Mouse (Mus musculus) C2C12 (cell line): ENCODE data around the gene Adgrf5. TPM values are rescaled to one million over a fixed set of nuclear protein-coding genes. Genes with fewer than 3 reads are reported as not detected.
A peak's percentile ranks its signal among the peaks of the same experiment; 100 is the strongest.

Experiments used
- H3K27me3 ChIP-seq: one replicate; pipeline ENCODE4 v1.6.1; 2011; ENCODE audit not compliant: control insufficient read depth, insufficient read depth, insufficient read length
- H3K36me3 ChIP-seq: one replicate; pipeline ENCODE4 v1.6.1; 2011; ENCODE audit not compliant: control insufficient read depth, insufficient read depth
- H3K4me3 ChIP-seq: one replicate; pipeline ENCODE4 v1.5.1; 2011; ENCODE audit warnings: mild to moderate bottlenecking, control low read depth; ENCODE audit not compliant: poor library complexity, insufficient read depth, severe bottlenecking
- H3K79me2 ChIP-seq: one replicate; pipeline ENCODE4 v1.6.1; 2011; ENCODE audit not compliant: control insufficient read depth, insufficient read depth
- H3K79me3 ChIP-seq: one replicate; pipeline ENCODE4 v1.6.1; 2011; ENCODE audit warnings: low read depth, control low read depth
- H3ac ChIP-seq: one replicate; pipeline ENCODE3; 2011; ENCODE audit warnings: low read depth; ENCODE audit not compliant: control insufficient read depth, insufficient read length
- CEBPB ChIP-seq: IDR thresholded peaks from one replicate; pipeline ENCODE4 v1.6.1; 2011; ENCODE audit warnings: low read depth, mild to moderate bottlenecking, control low read depth, moderate library complexity
- CTCF ChIP-seq: IDR thresholded peaks from one replicate; pipeline ENCODE4 v1.5.1; 2011; ENCODE audit not compliant: control insufficient read depth, insufficient read depth, insufficient read length
- FOSL1 ChIP-seq: IDR thresholded peaks from one replicate; pipeline ENCODE4 v1.8.0; 2011; ENCODE audit warnings: mild to moderate bottlenecking, low read length; ENCODE audit not compliant: poor library complexity, insufficient read depth, severe bottlenecking
- MAX ChIP-seq: IDR thresholded peaks from one replicate; pipeline ENCODE4 v1.6.1; 2011; ENCODE audit warnings: mild to moderate bottlenecking, control low read depth
- MYOD1 ChIP-seq: IDR thresholded peaks from one replicate; pipeline ENCODE4 v1.6.1; 2011; ENCODE audit warnings: low read depth; ENCODE audit not compliant: control insufficient read depth, insufficient read length
- MYOG ChIP-seq: IDR thresholded peaks from one replicate; pipeline ENCODE4 v1.6.1; 2011; ENCODE audit not compliant: control insufficient read depth, insufficient read length; ENCODE audit errors: extremely low read depth
- USF1 ChIP-seq: IDR thresholded peaks from one replicate; pipeline ENCODE4 v1.6.1; 2011; ENCODE audit warnings: low read depth, mild to moderate bottlenecking, control low read depth, moderate library complexity
- polyA plus RNA-seq: library from polyadenylated mRNA; unstranded; fragments of >200 nt; fragmentation: generic; extraction: Trizol; gene quantifications from one replicate; pipeline ENCODE4 v1.2.1, GENCODE M21; 2012; ENCODE audit warnings: missing spikeins

Gene Adgrf5
- polyA plus RNA-seq, 1 experiment, result 0.07 TPM

DNA sequence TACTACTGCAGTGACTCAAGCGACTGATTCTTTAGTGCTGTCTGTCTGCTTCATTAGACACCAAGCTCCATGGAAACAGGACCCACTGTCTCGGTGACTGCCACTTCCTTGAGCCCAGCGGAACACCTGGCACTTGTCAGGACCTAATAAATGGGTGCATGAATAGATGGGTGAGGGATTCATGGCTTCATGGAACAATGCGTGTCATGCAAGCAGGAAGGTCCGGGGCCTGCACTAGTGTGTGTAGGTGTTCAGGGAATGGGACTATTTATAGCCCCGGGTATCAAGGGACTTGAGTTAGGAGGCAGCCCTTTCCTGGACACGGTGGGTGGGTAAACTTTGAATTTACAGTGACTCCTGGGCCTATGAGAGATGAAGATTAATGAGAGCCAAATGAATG lies 38.4 kb downstream of the Adgrf5 start:
- Histone ChIP-seq H3K79me2 (no peaks in the 10 kb centered on the region), H3K4me3 (no peak overlapping the region), H3K79me3 (no peaks in the 10 kb centered on the region), H3K27me3 (no peaks in the 10 kb centered on the region), H3K36me3 (no peaks in the 10 kb centered on the region), H3ac (no peak overlapping the region)
- TF ChIP-seq MAX (no peak), FOSL1 (no peak), CEBPB (no peak), MYOG (no peak), MYOD1 (no peak), CTCF (no peak), USF1 (no peak)

DNA sequence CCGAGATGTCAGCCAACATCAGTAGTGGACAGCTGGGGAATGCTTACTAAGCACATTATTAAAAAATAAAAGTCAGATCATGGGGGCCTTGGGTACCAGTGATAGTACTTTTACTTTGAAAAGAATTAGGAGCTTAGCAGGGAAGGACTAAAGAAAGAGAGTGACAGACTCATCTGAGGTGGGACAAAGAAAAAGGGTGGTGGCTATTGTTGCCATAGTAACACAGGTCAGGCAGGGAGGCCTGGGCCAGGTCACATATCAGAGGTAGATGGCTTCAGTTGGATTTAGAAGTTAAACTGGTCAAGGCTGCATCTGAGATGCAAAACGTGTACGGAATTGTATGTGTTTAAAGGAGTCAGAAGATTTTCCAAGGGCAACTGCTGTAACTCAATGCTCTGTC lies 38.9 kb downstream of the Adgrf5 start:
- TF ChIP-seq MAX (no peak), USF1 (no peak), CTCF (no peak), CEBPB (no peak), FOSL1 (no peak), MYOD1 (no peak), MYOG (no peak)

DNA sequence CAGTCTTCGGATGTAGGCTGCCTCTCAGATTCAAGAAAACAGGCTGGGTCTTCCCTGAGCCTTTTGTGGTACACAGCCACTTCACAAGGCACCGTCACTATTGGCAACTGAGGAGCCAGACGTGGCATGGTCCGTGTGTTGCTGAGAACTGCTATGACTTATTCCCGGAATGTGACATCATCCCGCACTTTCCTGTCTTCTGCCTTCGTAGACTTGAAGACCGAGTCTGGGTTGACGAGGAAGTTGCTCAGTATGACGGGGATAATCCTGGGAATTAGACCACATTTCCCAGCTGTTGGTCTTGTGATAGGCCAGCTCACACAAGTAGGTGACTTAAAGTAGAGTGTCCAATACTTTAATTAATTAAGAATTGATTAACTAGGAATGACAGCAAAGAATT lies 40.2 kb downstream of the Adgrf5 start:
- Histone ChIP-seq H3K27me3 (no peaks in the 10 kb centered on the region), H3ac (no peak overlapping the region), H3K79me3 (no peaks in the 10 kb centered on the region), H3K36me3 (no peaks in the 10 kb centered on the region), H3K4me3 (no peak overlapping the region), H3K79me2 (no peaks in the 10 kb centered on the region)
- no peak for TF ChIP-seq MAX
- TF ChIP-seq CEBPB, result no peak
- no peak for TF ChIP-seq MYOG
- TF ChIP-seq MYOD1, result no peak
- TF ChIP-seq CTCF, result no peak
- no peak for TF ChIP-seq USF1
- no peak for TF ChIP-seq FOSL1

More for the DNA sequence above, 38.9 kb downstream of the Adgrf5 start:
- H3K79me3 ChIP-seq, result no peaks in the 10 kb centered on the region
- no peaks in the 10 kb centered on the region for H3K36me3 ChIP-seq
- no peak overlapping the region for H3ac ChIP-seq
- H3K79me2 ChIP-seq, result no peaks in the 10 kb centered on the region
- no peak overlapping the region for H3K4me3 ChIP-seq
- H3K27me3 ChIP-seq, result no peaks in the 10 kb centered on the region

DNA sequence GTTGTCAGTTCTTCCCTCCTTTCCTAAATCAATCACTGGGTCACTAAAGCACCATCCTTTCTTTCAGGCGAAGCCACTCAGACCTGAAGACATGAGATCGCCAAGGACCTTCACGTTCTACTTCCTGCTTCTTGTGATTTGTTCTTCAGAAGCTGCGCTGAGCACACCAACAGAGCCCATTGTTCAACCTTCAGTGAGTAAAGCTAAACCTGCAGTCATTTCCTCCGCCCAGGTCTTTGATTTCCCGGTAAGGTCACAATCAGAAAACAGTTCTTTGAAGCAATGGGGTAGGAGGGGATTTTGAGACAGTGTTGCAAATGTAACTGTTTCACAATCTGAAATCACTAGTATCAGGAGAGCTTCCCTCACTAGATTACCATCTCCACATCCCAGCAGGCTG lies 43.6 kb downstream of the Adgrf5 start:
- no peaks in the 10 kb centered on the region for H3K27me3 ChIP-seq
- H3K4me3 ChIP-seq, result no peak overlapping the region
- H3K79me2 ChIP-seq, result no peaks in the 10 kb centered on the region
- TF ChIP-seq FOSL1 (no peak), CTCF (no peak), MYOG (no peak), MYOD1 (no peak), USF1 (no peak), MAX (no peak), CEBPB (no peak)
- no peaks in the 10 kb centered on the region for H3K79me3 ChIP-seq
- H3ac ChIP-seq, result no peak overlapping the region
- H3K36me3 ChIP-seq, result no peaks in the 10 kb centered on the region

DNA sequence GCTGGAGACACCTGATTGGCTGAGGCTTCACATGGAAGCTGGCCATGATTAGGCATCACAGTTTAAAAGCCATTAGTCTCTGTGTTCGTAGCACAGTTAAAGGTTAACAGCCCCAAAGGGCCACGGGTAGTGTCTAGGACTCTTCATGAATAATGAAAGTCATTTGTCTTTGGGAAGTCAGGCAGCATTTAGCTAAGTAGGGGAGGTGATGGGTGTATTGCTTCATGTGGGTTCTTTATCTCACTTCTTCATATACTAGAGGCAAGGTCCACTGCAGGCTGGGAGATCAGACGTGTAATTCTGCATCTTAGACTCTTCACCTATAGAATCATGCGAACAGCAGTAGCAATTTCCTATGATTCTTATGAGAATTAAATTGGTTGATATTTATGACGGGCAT lies 44.2 kb downstream of the Adgrf5 start:
- Histone ChIP-seq H3K79me2 (no peaks in the 10 kb centered on the region), H3K79me3 (no peaks in the 10 kb centered on the region), H3ac (no peak overlapping the region), H3K27me3 (no peaks in the 10 kb centered on the region), H3K4me3 (no peak overlapping the region), H3K36me3 (no peaks in the 10 kb centered on the region)
- TF ChIP-seq CEBPB, result no peak
- TF ChIP-seq MAX, result no peak
- no peak for TF ChIP-seq FOSL1
- no peak for TF ChIP-seq MYOD1
- TF ChIP-seq USF1, result no peak
- TF ChIP-seq CTCF, result no peak
- TF ChIP-seq MYOG, result no peak

DNA sequence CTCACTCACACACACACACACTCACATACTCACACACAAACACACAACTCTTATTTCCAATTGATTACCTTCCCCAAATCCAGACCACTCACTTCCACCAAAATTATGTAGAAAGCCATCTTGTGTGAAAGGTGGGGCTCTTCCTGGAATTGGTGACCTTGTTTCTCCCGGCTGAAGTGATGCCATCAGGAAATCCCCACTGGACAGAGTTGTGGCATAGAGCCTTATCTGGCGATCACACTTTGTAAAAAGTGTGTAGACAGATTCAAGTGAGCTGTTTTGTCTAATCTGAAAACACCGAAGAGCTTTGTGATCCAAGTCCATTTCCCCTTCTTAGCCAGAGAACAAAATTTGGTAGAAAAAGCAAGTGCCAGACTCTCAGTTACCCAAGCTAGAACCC lies 46.1 kb downstream of the Adgrf5 start:
- Histone ChIP-seq H3K27me3 (no peaks in the 10 kb centered on the region), H3K4me3 (no peak overlapping the region), H3ac (no peak overlapping the region), H3K79me2 (no peaks in the 10 kb centered on the region), H3K36me3 (no peaks in the 10 kb centered on the region), H3K79me3 (no peaks in the 10 kb centered on the region)
- TF ChIP-seq FOSL1, result no peak
- TF ChIP-seq MAX, result no peak

DNA sequence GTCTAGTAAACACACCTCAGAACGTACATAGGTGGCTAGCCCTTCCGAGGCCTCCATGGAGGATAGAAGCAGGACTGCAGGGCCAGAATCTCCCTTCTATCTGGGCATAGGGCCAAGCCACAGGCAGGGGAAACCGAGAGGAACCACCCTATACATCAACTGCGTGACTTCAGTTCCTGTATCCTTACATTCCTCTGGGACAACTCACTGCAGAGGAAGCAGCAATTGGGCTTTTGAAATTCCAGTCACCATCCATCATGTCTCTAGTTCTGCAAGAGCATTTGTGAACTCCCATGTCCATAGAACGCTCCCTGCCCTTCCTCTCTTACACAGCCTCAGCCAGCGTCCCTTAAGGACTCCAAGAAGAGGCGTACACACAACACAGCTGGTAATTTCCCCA lies 47.3 kb downstream of the Adgrf5 start:
- H3K36me3 ChIP-seq, result no peaks in the 10 kb centered on the region
- H3K79me2 ChIP-seq, result no peaks in the 10 kb centered on the region
- TF ChIP-seq CTCF, result no peak
- peak; percentile 54 for TF ChIP-seq FOSL1
- TF ChIP-seq MYOG, result no peak
- no peak for TF ChIP-seq MAX
- TF ChIP-seq USF1, result no peak
- TF ChIP-seq CEBPB, result peak; percentile 39
- TF ChIP-seq MYOD1, result peak; percentile 10
- no peak overlapping the region for H3ac ChIP-seq
- H3K79me3 ChIP-seq, result no peaks in the 10 kb centered on the region
- no peak overlapping the region for H3K4me3 ChIP-seq
- no peaks in the 10 kb centered on the region for H3K27me3 ChIP-seq
